Mouse (Mus musculus) erythroid progenitor cell, adult 5-6 weeks (primary cell): ENCODE data around the gene Mrpl9. TPM values are rescaled to one million over a fixed set of nuclear protein-coding genes. Genes with fewer than 3 reads are reported as not detected.

Source experiments
- ATAC-seq: replicated peaks from 2 replicates; pipeline ENCODE4 v1.8.0; 2016; ENCODE audit warnings: moderate number of reproducible peaks, mild to moderate bottlenecking, moderate TSS enrichment, inconsistent platforms; ENCODE audit not compliant: poor library complexity, low FRiP score, severe bottlenecking
- total RNA-seq, 2 experiments: library from RNA; stranded (forward) in 1 of 2; stranded (reverse) in 1 of 2; fragments of 150-400 nt in 1 of 2; fragments of 186-747, 209-891 nt in 1 of 2; gene quantifications; 2 replicates each; pipeline versions ENCODE4 v1.2.3 to v1.2.4; 2015 to 2017; ENCODE audit warnings: low replicate concordance in 2 of 2

Mrpl9 gene
- 15.5 and 19.5 TPM in 2 replicates for total RNA-seq (2015; ENCODE audit: low replicate concordance)
- 17.7 and 27.5 TPM in 2 replicates for total RNA-seq (2017; ENCODE audit: low replicate concordance)

GRCm38 (mm10) chr3:94442951-94443596 lies at the start of gene Mrpl9:
TSS of gene Mrpl9 (plus strand) at chr3:94443318.
- ATAC-seq = peak; percentile 98

- ATAC-seq = no peak
Observed at GRCm38 (mm10) chr3:94396336-94396735, 46.8 kb upstream of the Mrpl9 start.

- no peak for ATAC-seq
Observed at GRCm38 (mm10) chr3:94396851-94397250, 46.3 kb upstream of the Mrpl9 start.

DNA sequence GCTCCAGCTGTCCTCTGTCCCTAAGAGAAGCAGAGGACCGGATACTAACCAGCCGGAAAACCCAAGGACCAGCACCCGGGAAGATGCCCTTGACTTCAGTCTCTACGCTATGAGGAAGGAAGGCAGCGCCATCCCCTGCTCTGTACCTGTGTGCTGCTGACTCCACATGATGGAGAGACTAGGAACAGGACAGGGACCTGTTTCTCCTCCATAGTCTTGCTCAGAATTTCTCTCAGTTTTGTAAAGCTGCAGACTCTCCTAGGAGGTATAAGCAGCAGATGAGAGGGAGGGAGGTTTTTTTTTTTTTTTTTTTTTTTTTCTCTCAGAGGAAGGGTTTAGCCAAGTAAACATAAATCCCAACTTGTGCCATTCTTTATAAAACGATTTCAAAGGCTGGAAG lies 44.9 kb upstream of the Mrpl9 start, which contains the start of gene Lingo4:
Gene Lingo4 (plus strand): TSS at position 301 of the 400 bp plus-strand sequence.
- no peak for ATAC-seq

DNA sequence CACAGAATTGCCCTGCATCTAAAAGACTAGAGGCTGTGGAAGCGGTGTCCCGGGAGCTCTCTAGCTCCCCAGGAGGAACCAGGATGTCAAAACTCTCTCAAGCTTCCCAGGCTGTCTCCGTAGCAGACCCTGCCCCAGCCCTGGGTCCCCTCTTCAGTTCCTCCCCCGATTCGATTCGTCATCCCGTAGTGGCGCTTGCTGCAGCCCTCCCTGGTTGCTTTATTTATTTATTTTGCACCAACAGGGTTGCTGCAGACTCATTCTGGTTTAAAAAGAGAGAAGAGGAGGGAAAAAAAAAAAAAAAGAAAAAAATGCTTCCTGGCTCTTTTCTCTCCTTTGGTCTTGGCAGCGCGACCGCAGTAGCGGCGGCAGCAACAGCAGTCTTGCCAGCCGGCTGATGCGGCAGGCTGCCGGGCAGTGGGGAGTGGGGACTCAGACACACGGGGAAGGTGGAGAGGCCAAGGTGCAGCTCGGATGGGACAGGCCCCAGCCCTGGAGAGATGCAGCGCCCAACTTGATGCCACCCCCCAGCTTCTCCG lies 44.1 kb upstream of the Mrpl9 start:
- no peak for ATAC-seq

DNA sequence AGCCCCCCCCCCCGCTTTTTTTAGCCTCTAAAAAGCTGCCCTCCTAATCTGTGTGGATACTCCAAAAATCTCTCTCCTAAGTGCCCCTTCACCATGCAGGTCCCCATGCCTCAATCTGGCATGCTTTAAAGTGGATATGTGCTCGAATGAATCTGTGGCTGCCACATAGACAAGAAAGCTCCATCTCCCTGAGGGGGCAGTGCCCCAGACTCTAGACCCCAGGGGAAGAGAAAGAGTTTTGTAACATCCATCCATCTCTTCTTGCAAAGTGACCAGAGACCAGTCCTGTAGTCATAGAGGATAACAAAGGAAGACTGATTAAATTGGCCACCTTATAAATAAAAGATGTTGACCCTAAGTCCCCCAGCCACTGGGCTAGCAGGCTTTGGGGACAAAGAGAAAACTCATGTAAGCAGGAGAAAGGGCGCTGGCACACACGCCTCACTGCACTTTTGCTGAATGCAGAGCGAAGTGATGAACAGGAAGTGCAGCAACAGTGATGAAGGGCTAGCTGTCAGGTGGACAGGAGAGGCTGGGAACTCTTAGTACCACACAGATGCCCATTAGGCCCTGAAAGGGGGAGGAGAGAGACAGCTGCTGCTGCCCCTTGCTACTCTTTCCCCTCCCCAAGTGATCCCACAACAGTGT lies 43.3 kb upstream of the Mrpl9 start:
- ATAC-seq = no peak

- no peak for ATAC-seq
Observed at GRCm38 (mm10) chr3:94402451-94402850, 40.7 kb upstream of the Mrpl9 start.

GRCm38 (mm10) chr3:94404366-94405054 lies 38.6 kb upstream of the Mrpl9 start:
- ATAC-seq = no peak

DNA sequence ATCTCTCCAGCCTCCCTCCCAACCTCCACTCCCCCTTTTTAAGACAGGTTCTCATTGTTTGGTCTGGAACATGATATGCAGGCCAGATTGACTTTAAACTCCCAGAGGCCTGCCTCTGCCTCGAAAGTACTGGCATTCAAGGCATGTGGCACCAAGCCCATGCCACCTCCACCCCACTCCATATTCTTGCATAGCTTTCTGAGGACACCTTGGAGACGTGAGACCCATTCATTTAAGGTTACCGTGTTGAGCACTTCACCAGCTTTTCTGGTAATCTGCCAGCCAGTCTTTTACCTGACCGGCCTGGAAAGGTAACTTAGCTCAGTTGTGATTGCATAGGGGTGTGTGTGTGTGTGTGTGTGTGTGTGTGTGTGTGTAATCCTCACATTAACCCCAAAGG lies 37.6 kb upstream of the Mrpl9 start:
- ATAC-seq = no peak

GRCm38 (mm10) chr3:94412530-94412929 lies 30.6 kb upstream of the Mrpl9 start:
- ATAC-seq = no peak

DNA sequence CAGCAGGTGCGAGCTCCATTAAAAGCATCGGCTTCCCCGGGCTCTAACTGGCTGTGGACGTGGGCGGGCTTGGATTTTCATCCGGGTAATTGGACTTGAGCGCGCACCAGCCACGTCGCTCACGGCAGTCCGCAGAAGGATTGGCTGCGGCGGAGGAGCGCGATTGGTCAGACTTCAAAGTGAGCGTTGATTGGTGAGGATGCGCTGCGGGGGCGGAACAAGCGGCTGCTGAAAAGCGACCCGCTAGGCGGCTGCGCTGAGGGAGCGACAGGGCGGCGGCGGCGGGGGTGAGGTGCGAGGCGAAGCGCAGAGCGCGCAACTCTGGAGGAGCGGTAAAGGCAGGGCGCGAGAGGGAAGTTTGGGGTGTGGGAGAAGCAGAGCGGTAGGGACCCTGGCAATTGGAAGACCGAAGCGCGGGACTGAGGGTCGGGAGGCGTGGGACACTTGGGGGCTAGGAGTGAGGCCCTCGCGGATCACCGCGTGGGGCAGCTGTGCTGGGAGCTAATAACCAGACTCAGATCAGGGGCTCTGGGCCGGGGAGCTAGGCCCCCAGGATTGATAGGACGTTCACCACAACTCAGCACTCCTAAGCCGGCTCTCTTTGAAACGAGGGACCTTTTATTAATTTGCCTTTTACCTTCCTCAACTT lies 30.0 kb upstream of the Mrpl9 start, which contains the start of gene Tdrkh:
Gene Tdrkh (plus strand): TSS at position 243 of the 649 bp plus-strand sequence.
- ATAC-seq = peak; percentile 96

DNA sequence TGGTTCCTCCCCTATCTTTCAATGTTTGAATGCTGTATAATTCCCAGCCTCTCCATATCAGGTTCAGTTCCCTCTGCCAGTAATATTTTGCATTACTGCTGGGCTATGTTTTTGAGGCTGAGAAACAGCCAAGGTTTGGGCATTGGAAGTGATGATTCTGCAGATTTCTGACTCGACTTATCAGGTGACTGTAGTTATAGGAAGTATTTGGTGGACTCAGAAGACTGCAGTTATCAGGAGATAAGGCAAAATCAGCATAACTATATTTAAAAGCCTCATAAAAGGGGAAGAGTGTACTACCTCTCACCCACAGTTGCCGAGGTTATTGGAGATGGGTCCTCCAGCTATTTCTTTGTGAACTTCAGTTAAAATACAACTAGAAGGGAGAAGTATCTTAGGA lies 12.1 kb upstream of the Mrpl9 start:
- ATAC-seq = no peak

DNA sequence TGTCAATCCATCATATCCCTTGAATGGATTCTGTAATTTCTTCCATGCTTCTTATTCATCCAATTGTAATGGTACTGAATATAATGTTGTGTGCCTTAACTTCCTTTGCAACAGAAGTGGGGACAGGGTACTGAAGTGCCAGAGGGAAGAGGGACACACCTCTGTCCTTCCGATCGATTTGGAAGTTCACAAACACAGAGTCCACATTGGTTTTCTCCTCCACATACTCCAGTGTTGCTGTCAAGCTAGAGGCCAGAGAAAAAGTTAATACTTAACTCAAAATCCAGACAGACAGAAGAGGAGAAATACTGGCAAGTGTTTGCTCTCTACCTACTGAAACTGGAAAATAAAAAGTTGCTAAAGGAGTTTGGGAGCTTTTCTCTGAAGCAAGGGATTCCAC lies 8.8 kb upstream of the Mrpl9 start:
- ATAC-seq = no peak

DNA sequence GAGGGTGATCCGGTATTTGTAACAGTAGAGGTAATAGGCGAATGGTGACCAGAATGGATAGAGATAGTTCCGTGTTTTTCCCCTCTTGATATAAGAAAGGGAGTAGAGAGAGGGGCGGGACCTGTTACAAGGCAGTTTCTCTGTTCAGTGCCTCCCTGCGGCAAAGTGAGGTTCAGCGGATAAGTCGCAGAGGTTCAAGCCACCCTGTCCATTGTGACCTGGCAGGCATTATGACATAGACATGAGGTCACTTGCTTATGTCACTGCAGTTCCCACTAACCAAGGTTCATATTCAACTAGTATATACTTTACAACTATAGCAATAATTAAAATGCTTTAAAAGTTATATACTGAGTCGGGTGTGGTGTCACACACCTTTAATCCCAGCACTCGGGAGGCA lies 6.7 kb upstream of the Mrpl9 start:
- ATAC-seq = no peak

DNA sequence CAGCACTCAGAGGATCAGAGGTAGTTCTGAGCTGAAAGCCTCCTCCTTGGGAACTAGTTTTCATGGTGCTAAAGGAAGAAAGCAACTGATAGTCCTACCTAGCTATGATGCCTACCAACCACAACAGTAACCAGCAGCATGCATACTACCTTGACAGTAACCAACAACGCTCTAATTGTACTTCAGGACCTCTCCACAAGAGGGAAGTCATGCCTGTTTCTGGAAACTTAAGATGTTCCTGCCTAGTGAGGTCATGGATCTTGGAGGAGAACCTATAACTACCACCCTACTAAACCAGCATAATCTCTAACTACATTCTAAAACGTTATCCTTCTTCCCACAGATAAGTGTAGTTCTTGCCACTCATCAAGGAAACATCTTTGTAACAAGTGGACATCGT lies 1.9 kb upstream of the Mrpl9 start:
- ATAC-seq = no peak

GRCm38 (mm10) chr3:94443597-94443964 lies 463 bp downstream of the Mrpl9 start, which contains the start of gene Oaz3:
TSS of gene Oaz3 (minus strand) at chr3:94443915.
- peak; percentile 64 for ATAC-seq

GRCm38 (mm10) chr3:94449377-94449776 lies 6.3 kb downstream of the Mrpl9 start:
- ATAC-seq = no peak

DNA sequence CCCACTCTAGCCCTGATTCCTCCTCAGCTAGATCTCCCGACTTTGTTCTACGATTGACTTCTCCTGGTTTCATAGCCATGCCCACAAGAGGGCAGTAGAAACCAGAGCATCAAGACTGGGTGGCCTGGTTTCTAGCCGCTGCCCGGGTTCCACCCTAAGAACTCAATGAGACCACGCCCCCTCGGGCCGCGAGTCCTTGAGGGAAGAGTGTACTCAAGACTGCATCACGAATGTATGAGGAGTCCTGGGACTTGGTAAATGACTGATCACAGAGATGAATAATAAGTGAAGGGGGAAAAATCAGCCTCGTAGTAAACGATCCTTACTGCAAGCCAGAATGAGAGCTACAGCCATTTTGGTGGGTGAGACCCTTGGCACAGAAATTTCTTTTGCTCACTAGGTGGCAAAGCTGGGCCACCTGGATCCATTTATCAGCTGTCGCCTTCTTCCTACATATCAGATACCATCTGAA lies 13.4 kb downstream of the Mrpl9 start:
- ATAC-seq = peak; percentile 88

DNA sequence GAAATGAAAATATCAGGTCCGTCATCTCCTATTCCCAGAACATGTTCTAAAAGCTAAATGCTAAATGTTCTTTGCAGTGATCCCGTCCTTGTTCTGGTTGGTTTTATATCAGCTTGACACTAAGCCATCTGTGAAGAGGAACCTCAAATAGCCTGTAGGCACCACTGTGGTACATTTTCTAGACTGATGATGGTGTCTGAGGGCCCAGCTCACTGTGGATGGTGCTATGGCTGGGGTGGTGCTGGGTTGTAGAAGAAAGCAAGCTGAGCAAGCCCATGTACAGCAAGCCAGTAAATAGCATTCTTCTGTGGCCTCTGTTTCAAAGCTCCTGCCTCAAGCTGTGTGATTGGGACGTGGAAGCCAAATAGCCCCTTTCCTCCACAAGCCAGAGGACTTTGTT lies 13.9 kb downstream of the Mrpl9 start:
- no peak for ATAC-seq

- no peak for ATAC-seq
Observed at GRCm38 (mm10) chr3:94459834-94460233, 16.7 kb downstream of the Mrpl9 start.
